Mouse (Mus musculus) ES-CJ7 (cell line): ENCODE measurements around the gene Arsg.
A peak's percentile ranks its signal among the peaks of the same experiment; 100 is the strongest.

Experiments used
- DNase-seq: peaks from one replicate; pipeline ENCODE4 v3.0.0; 2011; ENCODE audit warnings: low read depth, low spot score

Gene Arsg

DNA sequence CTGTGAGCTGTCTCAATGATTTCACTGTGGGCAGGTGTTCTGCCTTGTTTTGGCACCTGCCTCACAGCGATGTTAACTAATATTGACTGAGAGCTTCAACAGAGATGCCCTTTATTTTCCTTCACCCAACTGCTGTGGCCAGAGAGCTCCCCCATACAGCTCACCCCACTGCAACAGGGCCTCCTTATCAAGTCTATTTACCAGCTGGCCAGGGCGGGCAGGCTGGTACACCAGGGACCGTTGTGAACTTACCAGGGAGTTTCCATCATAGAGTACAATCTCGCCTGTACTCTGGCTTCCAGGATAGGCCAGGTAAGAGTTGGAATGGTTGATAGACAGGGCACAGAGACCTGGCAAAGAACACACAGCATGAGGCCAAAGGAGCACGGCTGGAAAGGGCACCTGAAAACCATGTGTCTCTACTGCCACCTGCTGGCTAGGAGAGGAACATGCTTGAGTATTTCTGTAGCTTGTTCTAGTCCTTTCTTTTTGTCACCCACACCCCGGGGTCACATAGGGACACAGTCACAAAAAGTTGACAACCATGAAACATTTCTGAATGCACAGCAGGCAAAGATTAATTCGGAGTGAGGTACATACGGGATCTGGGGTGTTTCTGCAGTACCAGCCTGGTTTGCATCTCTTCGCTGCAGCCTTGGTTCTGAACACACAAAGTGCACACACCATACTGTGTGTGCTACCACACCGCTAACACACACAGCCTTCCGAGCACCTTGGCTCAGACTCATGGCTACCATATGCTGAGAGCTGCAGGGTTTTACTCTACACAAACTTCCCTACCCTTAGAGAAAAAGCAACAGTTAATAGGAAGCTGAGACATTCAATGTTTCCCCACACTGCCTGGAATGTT, 111.9 kb downstream of the Arsg start:
- DNase-seq, result peak; percentile 79

GRCm38 (mm10) chr11:109586424-109586823, 113.2 kb downstream of the Arsg start:
- no peak for DNase-seq

- no peak for DNase-seq
These were observed 113.8 kb downstream of the Arsg start for GRCm38 (mm10) chr11:109587019-109587418.

- DNase-seq, result no peak
These were observed 114.6 kb downstream of the Arsg start for GRCm38 (mm10) chr11:109587638-109588374.

DNA sequence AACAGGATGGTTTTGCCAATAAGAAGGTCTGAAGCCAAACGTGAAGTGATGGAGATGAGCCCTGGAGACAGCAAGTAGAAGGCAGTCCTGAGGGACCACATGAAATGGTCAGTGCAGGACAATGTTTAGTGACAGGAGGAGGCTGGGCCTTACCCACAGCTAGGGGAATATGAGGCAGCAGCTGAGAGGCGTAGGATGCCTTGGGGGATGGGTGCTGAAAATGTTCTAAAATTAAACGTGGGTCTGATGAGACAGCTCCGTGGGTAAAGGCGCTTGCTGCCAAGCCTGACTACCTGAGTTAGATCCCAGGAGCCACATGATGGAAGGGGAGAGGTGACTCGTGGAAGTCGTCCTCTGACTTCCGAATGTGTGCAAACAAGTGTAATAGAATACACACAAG, 116.8 kb downstream of the Arsg start:
- no peak for DNase-seq

- no peak for DNase-seq
These were observed 118.3 kb downstream of the Arsg start for GRCm38 (mm10) chr11:109591511-109591910.

DNA sequence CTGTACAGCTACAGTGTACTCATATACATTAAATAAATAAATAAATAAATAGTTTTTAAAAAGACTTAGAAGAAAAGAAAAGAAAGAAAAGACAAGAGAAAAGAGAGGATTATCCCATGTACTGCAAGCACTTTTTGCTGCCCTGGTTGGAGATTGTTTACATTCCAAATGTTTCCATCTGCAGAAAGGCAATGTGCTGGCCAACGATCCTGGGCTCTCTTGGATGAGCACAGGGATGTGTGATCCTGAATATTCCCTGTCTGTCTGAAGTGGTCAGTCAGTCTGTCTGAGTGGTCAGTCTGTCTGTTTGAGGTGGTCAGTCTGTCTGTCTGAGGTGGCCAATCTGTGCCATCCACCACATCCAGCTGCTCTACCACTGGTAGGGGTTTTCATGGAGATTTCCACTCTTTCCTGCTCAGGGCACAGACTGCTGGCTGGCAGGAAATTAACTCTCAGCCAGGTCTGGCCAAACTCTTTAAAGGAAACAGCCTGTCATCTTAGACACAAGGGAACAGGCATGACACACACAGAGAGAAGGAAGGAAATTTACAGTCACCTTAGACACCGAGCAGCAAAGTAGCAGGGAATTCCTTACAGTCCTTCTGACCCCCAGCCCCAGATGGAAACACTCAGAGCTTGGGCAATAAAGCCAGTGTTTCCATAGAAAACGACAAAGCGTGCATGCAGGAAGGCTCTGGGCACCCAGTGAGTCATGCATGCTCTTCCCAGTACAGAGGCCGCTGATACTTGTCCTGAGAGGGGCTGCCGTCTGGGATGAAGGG, 120.2 kb downstream of the Arsg start:
- DNase-seq, result no peak

DNA sequence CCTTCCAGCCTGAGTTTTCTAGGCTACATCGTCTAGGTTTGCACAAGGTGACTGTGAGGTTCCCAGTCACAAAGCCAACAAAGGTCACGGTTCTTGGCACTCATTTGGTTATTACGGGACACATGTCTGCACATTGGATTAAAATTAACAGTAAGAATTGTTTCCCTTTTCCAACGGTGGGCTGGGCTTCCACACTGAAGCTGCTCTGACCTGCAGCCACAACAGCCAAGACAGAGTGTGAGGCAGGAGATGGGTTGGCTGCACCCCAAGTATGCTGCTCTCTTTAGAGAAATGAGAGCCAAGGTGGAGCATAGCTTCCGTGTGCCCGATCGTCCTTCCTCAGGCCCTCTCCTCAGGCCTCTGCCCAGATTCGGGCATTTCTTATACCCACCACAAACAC, 121.6 kb downstream of the Arsg start:
- no peak for DNase-seq

- DNase-seq, result peak; percentile 37
These were observed 125.8 kb downstream of the Arsg start for GRCm38 (mm10) chr11:109598778-109599570.

GRCm38 (mm10) chr11:109607600-109607999, 134.4 kb downstream of the Arsg start:
- no peak for DNase-seq

- no peak for DNase-seq
These were observed 135.9 kb downstream of the Arsg start for GRCm38 (mm10) chr11:109608976-109609625.

GRCm38 (mm10) chr11:109610046-109610794, 137.0 kb downstream of the Arsg start:
- DNase-seq, result no peak

DNA sequence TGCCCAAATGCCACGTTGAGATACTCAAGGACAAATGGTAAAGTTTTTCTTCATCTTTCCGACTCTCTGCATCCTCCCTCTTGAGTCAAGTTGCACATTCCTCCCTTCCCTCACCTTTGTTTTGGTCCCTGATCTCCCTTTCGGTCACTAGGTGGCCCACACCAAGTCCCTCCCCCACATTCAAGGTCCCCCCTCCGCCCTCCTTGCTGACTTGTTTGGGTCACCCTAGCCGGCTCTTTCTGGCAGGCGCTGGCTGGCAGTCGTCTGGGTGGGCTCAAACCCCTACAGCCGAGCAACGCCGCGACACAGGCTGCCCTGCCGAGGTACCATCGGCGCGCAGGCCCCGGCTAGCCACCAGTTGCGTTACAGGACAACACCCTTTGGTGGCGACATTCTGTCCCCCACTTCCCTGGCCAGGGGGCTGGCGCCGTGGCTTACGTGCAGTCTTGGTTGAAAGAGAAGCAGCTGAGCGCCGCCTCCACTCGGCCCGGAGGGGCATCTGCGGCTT, 137.7 kb downstream of the Arsg start:
- DNase-seq, result peak; percentile 54

- peak; percentile 99 for DNase-seq
These were observed 138.4 kb downstream of the Arsg start, which contains the start of gene Wipi1 for GRCm38 (mm10) chr11:109611303-109612149. Wipi1 (minus strand) TSS chr11:109611967.

GRCm38 (mm10) chr11:109612871-109613529, 139.8 kb downstream of the Arsg start:
- DNase-seq, result no peak

DNA sequence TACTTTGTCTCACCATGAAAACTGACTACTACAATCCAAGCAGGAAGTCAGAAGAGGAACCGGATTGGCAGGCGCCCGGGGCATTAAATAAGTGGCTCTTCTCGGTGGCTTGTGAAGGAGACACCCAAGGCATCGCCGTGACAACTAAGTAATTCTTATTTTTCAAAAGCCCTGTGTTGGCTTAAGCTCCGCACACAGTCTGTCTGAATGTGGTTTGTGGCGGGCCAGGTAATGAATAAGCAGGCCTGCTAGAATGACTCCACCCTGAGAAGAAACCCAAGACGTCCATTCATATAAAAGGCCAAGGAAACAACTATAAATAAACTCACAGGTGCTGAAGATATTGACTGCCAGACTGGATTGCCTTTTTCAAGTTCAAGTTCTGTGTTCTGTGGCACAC, 142.1 kb downstream of the Arsg start:
- no peak for DNase-seq

DNA sequence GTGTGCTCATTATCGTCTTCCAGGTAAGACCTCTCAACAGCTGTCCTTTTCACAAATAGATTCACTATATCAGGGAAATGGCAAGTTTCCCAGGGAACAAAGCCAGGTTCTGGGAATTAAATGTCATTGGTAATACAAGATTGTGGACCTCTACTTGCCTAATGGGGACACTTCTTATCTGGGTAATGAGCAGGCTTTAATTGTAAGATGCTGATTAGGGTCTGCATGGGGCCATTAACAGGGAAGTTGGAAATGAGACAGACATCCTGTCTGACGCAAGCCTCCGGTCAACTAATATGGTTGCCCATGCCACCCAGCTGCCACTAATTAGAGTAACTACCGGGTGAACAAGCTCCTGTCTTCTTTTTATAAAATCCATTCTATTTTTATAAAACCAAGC, 143.2 kb downstream of the Arsg start:
- no peak for DNase-seq

GRCm38 (mm10) chr11:109616766-109617165, 143.6 kb downstream of the Arsg start:
- no peak for DNase-seq
